Mouse (Mus musculus): ENCODE results near the gene Fam155a. TPM values are rescaled to one million over a fixed set of nuclear protein-coding genes. Genes with fewer than 3 reads are reported as not detected.

The Fam155a gene
- total and polyA plus RNA-seq, 3 experiments = not detected

GRCm38 (mm10) chr8:9549199-9549598 is 221.8 kb downstream of the Fam155a start:
- Histone ChIP-seq H3K27ac (ENCODE audit: insufficient read depth, low read depth) (no peak overlapping the region), H3K36me3 (replicated peaks in 1 of 2; ENCODE audit: control insufficient read depth in 1 of 2, insufficient read depth in 1 of 2, low read length in 1 of 2) (no peaks in the 10 kb centered on the region), H3K9ac (ENCODE audit: insufficient read depth, low read depth) (no peak overlapping the region), H3K4me3 (replicated peaks in 1 of 3; ENCODE audit: low read depth in 2 of 3, low read length in 2 of 3, poor library complexity in 1 of 3) (no peak overlapping the region), H3K4me1 (ENCODE audit: control insufficient read depth in 1 of 2, insufficient read depth in 2 of 2) (no peaks in the 10 kb centered on the region), H3K9me3 (replicated peaks; ENCODE audit: low read length) (peaks cover 41% of the 10 kb centered on the region), H3K4me2 (ENCODE audit: insufficient read depth, low read depth, poor library complexity, severe bottlenecking) (no peak overlapping the region), H3K79me2 (replicated peaks; ENCODE audit: control insufficient read depth, extremely low read depth, insufficient read depth, poor library complexity, severe bottlenecking) (no peaks in the 10 kb centered on the region), H3K27me3 (replicated peaks) (no peaks in the 10 kb centered on the region)
- DNase-seq (ENCODE audit: extremely low read depth) = no peak
- dilution Hi-C loops (cut with MboI; ENCODE audit: extremely low pct_ligation_motif_present, extremely low pct_unique_long_range_greater_than_20kb, low sequenced_read_pairs) = no loop called here
- in situ Hi-C loops (cut with MboI; ENCODE audit: low pct_ligation_motif_present, low pct_unique_long_range_greater_than_20kb, low sequenced_read_pairs) = no loop called here
- no peak for TF ChIP-seq ZNF384 (IDR thresholded peaks at IDR 0.05; ENCODE audit: low read depth, low read length)
- TF ChIP-seq POLR2A (IDR thresholded peaks at IDR 0.05; ENCODE audit: low read depth, low read length) = no peak
- TF ChIP-seq MEF2A (IDR thresholded peaks at IDR 0.05; ENCODE audit: borderline replicate concordance, low read depth, low read length) = no peak
- no peak for TF ChIP-seq ZC3H11A (IDR thresholded peaks at IDR 0.05; ENCODE audit: low read depth, low read length)
- no peak for TF ChIP-seq PAX5 (IDR thresholded peaks at IDR 0.05; ENCODE audit: low read length)
- TF ChIP-seq MAZ (IDR thresholded peaks at IDR 0.05; ENCODE audit: low read depth, low read length) = no peak
- no peak for TF ChIP-seq RAD21 (IDR thresholded peaks at IDR 0.05; ENCODE audit: low read depth, low read length)
- no peak for TF ChIP-seq NRF1 (IDR thresholded peaks at IDR 0.05; ENCODE audit: low read depth, low read length)
- no peak for TF ChIP-seq POLR2AphosphoS2 (IDR thresholded peaks at IDR 0.05; ENCODE audit: low read depth, low read length)
- TF ChIP-seq MAX (IDR thresholded peaks at IDR 0.05; ENCODE audit: low read length) = no peak
- TF ChIP-seq NELFE (IDR thresholded peaks at IDR 0.05; ENCODE audit: low read depth, low read length) = no peak
- no peak for TF ChIP-seq USF2 (conservative IDR thresholded peaks at IDR 0.05; ENCODE audit: low read depth, low read length)
- no peak for TF ChIP-seq GABPA (IDR thresholded peaks at IDR 0.05; ENCODE audit: insufficient replicate concordance, low read depth, low read length)
- TF ChIP-seq CHD2 (IDR thresholded peaks at IDR 0.05; ENCODE audit: low read length) = no peak

- in situ Hi-C loops (cut with MboI; ENCODE audit: low pct_ligation_motif_present, low pct_unique_long_range_greater_than_20kb, low sequenced_read_pairs) = no loop called here
- H3K4me1 ChIP-seq (ENCODE audit: control insufficient read depth in 1 of 2, insufficient read depth in 2 of 2) = no peaks in the 10 kb centered on the region
- no peaks in the 10 kb centered on the region for H3K36me3 ChIP-seq (replicated peaks in 1 of 2; ENCODE audit: control insufficient read depth in 1 of 2, insufficient read depth in 1 of 2, low read length in 1 of 2)
- H3K9ac ChIP-seq (ENCODE audit: insufficient read depth, low read depth) = no peak overlapping the region
- no peak overlapping the region for H3K4me2 ChIP-seq (ENCODE audit: insufficient read depth, low read depth, poor library complexity, severe bottlenecking)
- H3K27ac ChIP-seq (ENCODE audit: insufficient read depth, low read depth) = no peak overlapping the region
- H3K79me2 ChIP-seq (replicated peaks; ENCODE audit: control insufficient read depth, extremely low read depth, insufficient read depth, poor library complexity, severe bottlenecking) = no peaks in the 10 kb centered on the region
- dilution Hi-C loops (cut with MboI; ENCODE audit: extremely low pct_ligation_motif_present, extremely low pct_unique_long_range_greater_than_20kb, low sequenced_read_pairs) = no loop called here
- no peak for DNase-seq (ENCODE audit: extremely low read depth)
- TF ChIP-seq POLR2A (IDR thresholded peaks at IDR 0.05; ENCODE audit: low read depth, low read length) (no peak), ZC3H11A (IDR thresholded peaks at IDR 0.05; ENCODE audit: low read depth, low read length) (no peak), JUN (IDR thresholded peaks at IDR 0.05; ENCODE audit: insufficient read depth, low read depth, low read length) (no peak), TBP (conservative IDR thresholded peaks at IDR 0.05; ENCODE audit: low read depth, low read length) (no peak), MAFK (IDR thresholded peaks at IDR 0.05; ENCODE audit: insufficient replicate concordance, low read length) (no peak), NRF1 (IDR thresholded peaks at IDR 0.05; ENCODE audit: low read depth, low read length) (no peak), ZNF384 (IDR thresholded peaks at IDR 0.05; ENCODE audit: low read depth, low read length) (no peak), USF1 (IDR thresholded peaks at IDR 0.05; ENCODE audit: low read depth, low read length) (no peak), CHD1 (IDR thresholded peaks at IDR 0.05; ENCODE audit: low read depth, low read length) (no peak), HCFC1 (IDR thresholded peaks at IDR 0.05; ENCODE audit: low read depth, low read length) (no peak)
- no peaks in the 10 kb centered on the region for H3K27me3 ChIP-seq (replicated peaks)
- peaks cover 54% of the 10 kb centered on the region for H3K9me3 ChIP-seq (replicated peaks; ENCODE audit: low read length)
- H3K4me3 ChIP-seq (replicated peaks in 1 of 3; ENCODE audit: low read depth in 2 of 3, low read length in 2 of 3, poor library complexity in 1 of 3) = no peak overlapping the region
Measured at GRCm38 (mm10) chr8:9547558-9547954, 223.4 kb downstream of the Fam155a start.
